Mouse (Mus musculus): ENCODE measurements around the gene Cnot4. TPM values are rescaled to one million over a fixed set of nuclear protein-coding genes. Genes with fewer than 3 reads are reported as not detected.

The Cnot4 gene
- total RNA-seq, 2 experiments from 2014 or later: 21.2 to 21.4 TPM

Other genes starting within 250 kb of the Cnot4 start
- 10 to 100 TPM; 11.4 to 15.5 TPM for gene Wdr91, start 222.8 kb downstream of the Cnot4 start, total RNA-seq (2021)
- gene Stra8, start 213.6 kb downstream of the Cnot4 start, total RNA-seq (2021): not detected
- gene Slc23a4, start 145.3 kb downstream of the Cnot4 start, total RNA-seq (2021): 1 to 10 TPM in 1 of 2 experiments, under 1 TPM in 1; 0.27 to 1.2 TPM
- 10 to 100 TPM; 13.3 to 14.5 TPM for gene Nup205, start 43.7 kb upstream of the Cnot4 start, total RNA-seq (2021)
- under 1 TPM; 0.11 to 0.17 TPM for gene Slc13a4, start 174.4 kb upstream of the Cnot4 start, total RNA-seq (2021)
- under 1 TPM; 0.65 to 0.92 TPM for gene Fam180a, start 192.4 kb upstream of the Cnot4 start, total RNA-seq (2021)